Mouse (Mus musculus) left cerebral cortex, postnatal 4 days (tissue): ENCODE measurements at regions not wholly inside any gene's neighbourhood (a gene's known extent, or its start where the extent isn't known, plus 50 kb on each side); places are given as distances from the start of the nearest gene placed in this dataset.
"Not testable (repeated sequence)": the region's sequence is repeated elsewhere in the genome, so short reads cannot be mapped to it uniquely, and the experiment has no call there.

ENCODE experiments used
- DNase-seq: peaks from one replicate; pipeline ENCODE4 v3.0.0-alpha.2; 2022
- intact Hi-C: fragments of 180-260 bp; cut with DNase I; formaldehyde crosslinking; loops from one replicate; pipeline ENCODE4 v1.15.1; 2025

DNA sequence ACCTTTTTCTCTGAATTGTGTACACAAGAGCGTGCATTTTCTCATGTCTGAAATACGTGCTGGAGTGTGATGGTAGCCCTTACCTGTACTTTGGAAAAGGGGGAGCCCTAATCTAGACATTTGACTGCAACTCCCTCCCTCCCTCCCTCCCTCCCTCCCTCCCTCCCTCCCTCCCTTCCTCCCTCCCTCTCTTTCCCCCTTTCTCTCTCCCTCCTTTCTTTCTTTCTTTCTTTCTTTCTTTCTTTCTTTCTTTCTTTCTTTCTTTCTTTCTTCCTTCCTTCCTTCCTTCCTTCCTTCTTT is 82.6 kb upstream of the Nrip1 start:
- intact Hi-C loops, result not testable (repeated sequence)

DNA sequence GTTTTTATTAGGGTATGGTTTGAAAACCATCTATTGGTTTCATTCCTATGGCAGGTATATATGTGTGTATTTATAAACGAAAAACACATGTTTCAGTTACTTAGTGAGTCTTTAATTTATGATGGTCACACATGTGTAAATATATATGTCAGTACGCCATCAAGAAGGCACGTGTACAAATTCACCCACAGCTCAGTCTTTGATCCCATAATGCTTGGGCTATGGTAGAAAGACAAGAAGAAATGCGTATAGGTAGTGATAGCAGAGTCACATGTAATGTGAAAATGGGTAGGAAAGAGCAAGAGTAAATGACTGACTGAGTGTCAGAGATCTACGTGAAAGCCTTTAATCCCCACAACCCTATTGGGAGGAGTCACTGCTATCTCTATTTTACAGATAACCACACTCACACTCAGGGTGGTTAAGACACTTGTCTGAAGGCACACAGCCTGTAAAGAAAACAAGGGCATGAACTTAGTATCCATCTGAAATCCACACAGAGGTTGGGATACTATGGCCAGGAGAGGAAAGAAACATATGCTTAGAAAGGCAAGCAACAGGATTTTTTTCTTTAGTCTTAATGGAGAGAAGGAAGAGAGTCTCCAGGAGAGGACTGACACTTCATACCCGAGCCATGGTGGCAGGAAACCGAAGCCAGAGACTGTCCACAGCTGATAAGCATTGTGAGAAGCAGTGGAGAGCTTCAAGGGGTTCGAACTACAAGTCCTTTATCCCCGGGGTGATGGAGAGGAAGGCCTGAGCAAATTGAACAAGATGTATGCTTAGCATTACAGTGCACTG is 82.1 kb upstream of the Nrip1 start:
- intact Hi-C loops, result no loop called here
- no peak for DNase-seq

More for the DNA sequence above, 82.6 kb upstream of the Nrip1 start:
- DNase-seq, result not testable (repeated sequence)

DNA sequence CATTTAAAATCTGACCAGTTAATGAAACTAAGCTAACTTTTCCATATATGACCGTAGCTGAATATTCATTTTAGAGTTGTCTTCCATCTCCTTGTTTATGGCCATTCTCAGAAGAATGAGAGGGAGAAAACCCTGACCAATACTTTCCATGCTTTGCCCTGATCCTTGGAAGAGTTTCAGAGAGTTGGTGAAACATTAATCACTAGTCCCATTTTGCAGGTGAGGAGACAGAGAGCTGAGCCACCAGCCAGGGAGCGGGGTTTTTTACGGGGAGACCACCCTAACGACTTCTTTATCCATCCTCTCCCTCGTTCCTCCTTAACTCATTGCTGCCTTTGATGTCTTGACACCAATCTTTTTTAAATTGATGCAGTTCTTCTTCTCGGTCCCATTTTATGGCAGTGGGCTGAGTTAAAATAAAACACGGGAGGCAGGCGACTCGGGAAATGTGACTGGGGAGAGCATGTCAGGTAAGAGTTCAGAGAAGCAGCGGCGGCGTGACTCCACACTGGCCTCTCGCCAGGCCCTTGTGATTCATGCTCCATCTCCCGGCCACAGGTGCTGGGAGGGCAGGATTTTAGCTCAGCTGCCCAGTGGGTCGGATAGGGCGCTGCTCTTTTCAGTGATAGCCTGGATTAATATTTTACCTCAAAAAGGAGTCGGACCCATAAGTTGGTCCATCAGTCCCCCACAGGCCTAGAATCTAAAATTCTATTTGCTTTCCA is 81.3 kb upstream of the Nrip1 start:
- intact Hi-C loops, result no loop called here
- DNase-seq, result no peak

DNA sequence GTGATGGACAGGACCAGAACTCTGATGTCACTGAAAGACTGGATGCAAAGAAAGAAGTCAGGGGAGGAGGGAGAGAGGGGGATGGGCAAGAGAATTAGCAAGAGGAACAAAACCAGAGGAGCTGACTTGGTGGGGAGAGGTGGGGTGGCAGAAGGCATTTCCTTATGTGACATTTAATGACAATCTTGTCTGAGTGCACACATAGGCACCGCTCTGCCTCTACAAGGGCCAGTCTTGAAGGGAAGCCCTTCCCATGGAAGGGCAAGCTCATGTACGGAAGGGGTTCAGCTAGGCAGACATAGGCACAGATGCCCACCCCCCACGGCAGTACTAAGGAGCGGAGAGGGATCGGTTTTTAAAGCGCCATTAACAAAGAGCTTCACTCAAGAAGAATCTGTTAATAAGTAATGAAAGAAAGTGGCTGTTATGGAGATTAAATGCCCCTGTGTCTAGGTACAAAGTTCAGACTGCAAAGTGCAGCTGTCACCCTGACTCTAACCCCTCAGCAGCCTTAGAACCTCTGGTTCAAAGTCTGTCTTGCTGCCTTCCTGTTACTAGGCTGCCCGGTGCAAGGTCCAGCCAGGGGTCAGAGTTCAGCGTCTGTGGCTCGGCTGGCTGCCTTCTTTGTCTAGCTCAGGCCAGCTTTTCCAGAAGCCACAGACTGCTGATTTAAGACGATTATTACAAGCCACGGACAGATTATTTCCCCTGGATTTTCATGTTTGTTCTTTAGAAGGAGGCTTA is 80.0 kb upstream of the Nrip1 start:
- intact Hi-C loops, result no loop called here
- DNase-seq, result no peak

DNA sequence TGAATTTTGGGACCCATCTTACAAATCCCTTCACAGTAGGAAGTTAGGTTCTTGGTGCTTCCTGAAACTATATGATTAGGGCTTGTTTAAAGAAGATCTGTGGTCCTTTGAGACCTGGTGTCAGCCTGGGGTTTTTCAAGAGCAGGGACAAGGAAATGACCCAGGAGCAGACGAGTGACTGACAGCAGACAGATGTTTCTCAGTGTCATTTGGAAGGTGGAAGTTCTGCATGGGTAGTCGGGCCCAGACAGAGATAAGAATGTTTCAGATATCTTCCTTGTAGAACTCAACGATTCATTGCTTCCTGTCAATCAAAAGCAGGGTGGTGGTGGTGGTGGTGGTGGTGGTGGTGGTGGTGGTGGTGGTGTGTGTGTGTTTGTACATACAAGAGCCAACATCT is 75.1 kb upstream of the Nrip1 start:
- intact Hi-C loops, result no loop called here
- no peak for DNase-seq

DNA sequence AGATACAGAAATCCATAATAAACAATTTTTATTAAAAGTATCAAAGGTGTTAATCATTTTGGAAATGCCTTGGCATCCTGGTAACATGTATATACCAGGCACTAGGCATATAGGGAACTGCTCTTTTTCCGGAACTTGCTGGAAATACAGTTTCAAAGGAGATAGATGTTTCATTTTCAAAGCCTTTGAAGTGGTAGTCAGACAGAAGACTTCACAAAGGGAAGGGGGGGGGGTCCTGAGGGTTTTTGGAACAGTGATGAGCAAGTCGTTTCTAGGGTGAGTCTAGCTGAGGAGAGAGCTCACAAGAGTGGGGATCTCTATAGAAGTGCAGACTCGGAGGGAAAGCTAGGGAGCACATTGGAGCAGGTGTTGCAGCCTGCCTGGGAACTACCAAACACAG is 73.4 kb upstream of the Nrip1 start:
- intact Hi-C loops, result no loop called here
- no peak for DNase-seq

DNA sequence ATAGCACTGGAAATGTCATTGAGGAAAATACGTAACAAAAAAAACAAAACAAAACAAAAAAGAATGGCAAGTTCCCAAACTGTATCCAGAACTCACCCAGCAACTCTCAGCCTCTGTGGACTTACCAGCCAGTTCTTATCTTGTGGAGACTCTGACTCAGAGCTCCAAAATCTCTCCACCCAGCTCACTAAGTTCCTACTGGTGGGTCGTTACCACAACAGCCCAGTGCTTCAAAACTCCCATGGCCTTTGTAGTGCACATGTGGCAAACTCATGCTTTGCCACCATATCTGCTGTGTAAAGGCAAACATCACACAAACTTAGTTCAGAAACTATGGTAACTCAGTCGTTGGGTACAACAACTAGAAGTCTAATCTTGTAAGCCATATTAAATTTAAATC is 71.0 kb upstream of the Nrip1 start:
- DNase-seq, result no peak
- intact Hi-C loops, result no loop called here

DNA sequence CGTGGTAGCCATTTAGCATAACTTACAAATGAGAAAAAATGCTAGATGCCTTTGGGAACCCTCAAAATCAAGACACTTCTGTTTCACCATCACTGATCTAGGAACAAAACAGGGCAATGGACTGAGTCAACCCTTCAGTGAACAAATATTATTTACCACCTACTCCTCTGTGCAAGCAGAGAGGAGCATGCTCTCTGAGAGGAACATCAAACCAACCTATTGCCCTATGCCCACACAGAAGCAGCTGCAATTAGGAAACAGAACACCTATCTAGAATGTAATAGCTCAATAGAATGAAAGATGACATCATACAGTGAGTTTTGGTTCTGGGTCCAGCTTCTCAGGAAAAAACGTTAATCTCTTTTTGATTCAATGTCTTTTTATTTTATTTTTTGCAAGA is 69.0 kb upstream of the Nrip1 start:
- intact Hi-C loops, result no loop called here
- DNase-seq, result no peak

DNA sequence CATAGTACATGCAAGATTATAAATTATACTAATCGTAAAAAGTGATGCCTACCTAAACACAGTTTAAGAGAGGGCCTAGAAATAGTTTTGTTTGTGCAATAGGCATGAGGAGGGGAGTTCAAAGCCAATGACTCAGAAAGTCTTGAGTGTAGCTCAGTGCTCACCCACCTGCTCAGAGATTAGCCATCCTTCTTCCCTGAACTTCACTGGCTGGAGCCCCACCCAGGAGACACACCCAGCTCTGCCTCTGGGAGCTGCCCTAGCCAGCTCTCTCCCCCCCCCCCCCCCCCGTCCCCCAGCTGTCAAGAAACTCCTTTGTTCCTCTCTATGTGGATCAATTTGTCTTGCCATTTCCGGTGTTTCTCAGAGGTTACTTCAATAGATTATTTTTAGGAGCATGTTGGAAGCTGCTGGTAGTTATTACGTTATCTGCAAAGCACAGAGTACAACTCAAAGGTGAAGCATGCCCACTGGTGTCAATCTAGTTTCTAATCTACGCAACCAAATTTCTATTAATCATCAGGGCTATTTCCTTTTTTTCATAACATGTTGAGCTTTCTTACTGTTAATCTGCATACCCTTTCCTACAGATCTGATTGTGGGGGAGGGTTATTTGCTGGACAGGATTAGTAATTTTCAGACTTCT is 68.3 kb upstream of the Nrip1 start:
- intact Hi-C loops, result no loop called here
- no peak for DNase-seq

DNA sequence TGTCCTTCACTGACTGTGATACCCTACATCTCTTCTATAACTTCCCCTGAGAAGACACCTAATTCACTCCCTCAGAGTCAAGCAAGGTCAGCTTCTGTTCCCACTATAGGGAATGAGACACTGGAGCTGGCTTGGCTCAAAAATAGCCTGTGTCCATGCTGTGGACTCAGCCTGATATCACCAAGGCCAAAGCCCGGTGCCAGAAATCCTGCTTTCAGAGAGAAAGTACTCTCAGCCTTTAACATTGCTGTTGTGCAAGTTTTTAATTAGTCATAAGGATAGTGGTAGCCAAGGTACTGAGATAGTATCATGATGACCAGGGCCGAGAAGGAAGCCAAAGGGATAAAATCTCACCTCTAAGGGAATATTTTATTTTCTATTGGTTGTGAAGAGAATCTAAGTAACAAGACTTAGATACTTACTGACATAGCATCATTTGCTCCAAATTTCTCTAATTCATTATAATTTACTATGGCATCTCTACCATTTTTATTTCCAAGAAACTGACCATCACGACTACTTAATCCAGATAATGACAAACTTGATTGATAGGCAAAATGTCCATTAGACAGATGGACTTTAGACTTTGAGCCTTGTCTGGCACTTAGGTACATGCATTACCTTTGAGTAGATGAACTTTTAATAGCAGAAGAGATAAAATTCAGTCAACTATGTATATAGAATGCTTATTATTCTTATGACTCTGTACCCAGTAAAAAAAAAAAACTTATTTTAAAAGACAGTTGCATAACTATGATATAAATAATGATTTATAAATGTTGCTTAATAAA is 64.7 kb upstream of the Nrip1 start:
- no peak for DNase-seq
- intact Hi-C loops, result no loop called here

DNA sequence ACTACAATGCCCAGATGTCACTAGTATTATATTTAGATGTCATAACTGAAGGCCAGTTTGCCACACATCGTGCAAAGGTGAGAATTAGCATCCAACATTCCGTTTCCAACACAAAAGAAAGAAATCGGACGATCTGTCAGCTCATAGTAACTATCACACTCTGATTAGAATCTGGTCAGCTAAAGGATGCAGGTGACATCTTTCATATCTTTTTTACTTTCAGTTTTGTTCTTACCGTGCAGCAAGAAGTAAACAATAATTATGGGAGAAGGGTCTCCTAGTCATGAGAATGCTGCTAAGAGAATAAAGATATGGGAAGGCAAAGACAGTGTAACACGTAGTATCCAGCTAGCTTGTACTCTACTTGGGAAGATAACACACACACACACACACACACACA is 62.7 kb upstream of the Nrip1 start:
- DNase-seq, result no peak
- intact Hi-C loops, result no loop called here

DNA sequence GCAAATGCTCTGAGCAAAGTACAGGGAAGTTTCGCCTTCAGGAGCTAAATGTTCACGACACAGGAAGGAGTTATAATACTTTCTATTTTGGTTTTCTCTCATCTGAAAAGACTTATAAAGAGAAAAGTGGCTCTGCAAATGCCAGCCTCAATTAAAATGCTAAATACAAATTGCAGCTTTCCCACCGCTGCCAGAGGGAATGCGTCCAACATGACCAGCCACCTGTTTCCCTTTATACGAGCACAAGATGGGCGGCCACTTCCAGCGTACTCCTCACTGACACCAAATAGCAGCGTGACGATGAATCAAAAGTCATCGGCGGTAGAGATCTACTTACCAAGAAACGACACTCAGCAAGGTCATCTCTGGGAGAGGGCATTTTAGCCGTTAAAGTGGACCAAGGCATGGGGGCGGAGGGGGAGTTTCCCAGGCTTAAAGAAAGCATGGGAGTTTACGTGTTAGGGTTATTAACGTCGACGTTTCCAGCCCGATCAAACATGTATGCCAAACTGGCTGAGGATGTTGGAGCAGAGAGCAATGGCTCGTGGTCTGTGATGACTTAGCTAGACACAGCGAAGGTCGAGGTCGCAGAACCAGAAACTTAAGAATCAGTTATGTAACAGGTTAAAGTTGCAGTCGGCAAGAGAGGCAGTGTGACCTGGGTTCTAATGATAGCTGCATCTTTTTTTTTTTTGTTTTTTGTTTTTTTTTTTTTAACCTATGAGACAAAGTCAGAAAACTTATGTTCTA is 59.6 kb upstream of the Nrip1 start:
- intact Hi-C loops, result no loop called here
- peak; percentile 50 for DNase-seq

DNA sequence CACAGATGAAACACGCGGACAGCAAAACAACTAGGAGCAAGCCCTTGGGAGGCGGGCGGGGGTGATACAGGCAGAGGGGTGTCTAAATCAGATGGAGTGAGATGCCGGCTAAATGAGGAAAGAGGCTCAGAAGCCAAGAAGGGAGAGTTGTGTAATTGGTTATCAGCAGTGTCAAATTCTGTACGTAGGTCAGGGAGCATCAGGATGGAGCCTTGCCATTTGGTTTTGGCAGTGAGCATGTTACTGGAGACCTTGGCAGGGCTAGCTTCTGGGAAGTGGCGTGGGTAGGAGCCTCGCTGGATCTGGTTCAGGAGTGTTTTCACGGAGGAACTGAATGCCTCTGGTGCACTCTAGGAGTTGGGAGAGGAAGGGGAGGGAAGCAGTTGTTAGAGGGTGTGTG is 58.7 kb upstream of the Nrip1 start:
- intact Hi-C loops, result no loop called here
- DNase-seq, result peak; percentile 71

DNA sequence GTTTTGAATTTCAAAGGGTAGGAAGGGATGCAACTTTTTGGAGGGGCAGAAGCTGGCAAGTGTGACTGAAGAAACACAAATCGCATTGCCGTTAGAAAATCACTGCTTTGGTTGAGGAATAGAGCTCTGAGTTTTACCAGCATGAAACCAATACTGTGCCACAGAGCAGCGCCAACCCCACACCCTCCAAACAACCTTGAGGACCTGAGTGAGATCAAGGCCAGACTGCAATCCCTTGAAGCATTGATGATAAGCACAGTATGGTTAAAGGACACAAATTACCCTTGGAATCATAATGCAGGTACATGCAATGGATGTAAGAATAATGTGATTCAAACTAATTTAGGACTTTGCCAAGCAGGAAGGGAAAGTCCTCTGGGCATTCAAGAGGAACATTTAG is 55.5 kb upstream of the Nrip1 start:
- intact Hi-C loops, result no loop called here

DNA sequence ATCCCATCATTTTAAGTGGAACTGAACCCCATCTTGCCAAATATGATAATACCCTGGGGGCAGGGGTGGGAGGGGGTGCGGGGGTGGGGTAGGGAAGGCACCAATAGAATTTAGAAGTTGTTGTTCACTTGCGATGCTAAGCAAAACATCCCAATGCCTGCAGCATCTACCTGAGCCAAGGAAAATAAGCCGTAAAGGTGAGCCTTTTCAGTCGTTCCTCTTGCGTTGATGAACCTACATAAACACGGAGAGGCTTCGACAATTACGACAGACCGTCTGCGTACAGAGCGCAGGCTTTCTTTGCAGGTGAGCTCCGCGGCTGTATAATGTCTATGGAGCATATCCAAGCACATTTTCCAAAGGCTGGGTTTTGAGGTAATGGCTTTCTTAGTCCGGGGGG is 50.3 kb upstream of the Nrip1 start:
- DNase-seq, result no peak

More for the DNA sequence above, 55.5 kb upstream of the Nrip1 start:
- DNase-seq, result no peak

More for the DNA sequence above, 50.3 kb upstream of the Nrip1 start:
- intact Hi-C loops, result no loop called here
